Mouse (Mus musculus) midbrain, embryonic 10.5 days (tissue): ENCODE measurements around the gene 6030452D12Rik. TPM values are rescaled to one million over a fixed set of nuclear protein-coding genes. Genes with fewer than 3 reads are reported as not detected.

Experiments
- DNase-seq: peaks from one replicate; pipeline ENCODE4 v3.0.0-alpha.2; 2017; ENCODE audit warnings: low spot score
- H3K27ac ChIP-seq: fragments of 300-500 bp; sonication (generic); replicated peaks from 2 replicates; pipeline ENCODE4 v1.5.1; 2016; ENCODE audit warnings: mild to moderate bottlenecking
- H3K27me3 ChIP-seq: fragments of 300-500 bp; sonication (generic); 2 replicates; pipeline ENCODE4 v1.6.1; 2016; ENCODE audit warnings: low read depth, mild to moderate bottlenecking; ENCODE audit not compliant: poor library complexity, severe bottlenecking
- H3K36me3 ChIP-seq: fragments of 300-500 bp; sonication (generic); 2 replicates; pipeline ENCODE4 v1.6.1; 2016; ENCODE audit warnings: mild to moderate bottlenecking, moderate library complexity
- H3K4me1 ChIP-seq: fragments of 300-500 bp; sonication (generic); 2 replicates; pipeline ENCODE4 v1.6.1; 2016
- H3K4me3 ChIP-seq: fragments of 300-500 bp; sonication (generic); 2 replicates; pipeline ENCODE4 v1.5.1; 2016; ENCODE audit warnings: mild to moderate bottlenecking, moderate library complexity
- H3K9me3 ChIP-seq: fragments of 300-500 bp; sonication (generic); replicated peaks from 2 replicates; pipeline ENCODE4 v1.6.1; 2016; ENCODE audit warnings: mild to moderate bottlenecking
- WGBS: fragments of 180-500 bp; shearing (Covaris S2); methylation state at CpG from one replicate; pipeline ENCODE4 v1.1.7; 2016; 5-methylcytosine and 5-hydroxymethylcytosine counted together
- polyA plus RNA-seq: library from polyadenylated mRNA; unstranded; fragments of >200 nt; fragmentation: Nextera tagmentation; extraction: Ambion mirVana; gene quantifications from 2 replicates; pipeline ENCODE4 v1.2.1, GENCODE M21; 2016

The 6030452D12Rik gene
- not detected in 2 replicates for polyA plus RNA-seq

DNA sequence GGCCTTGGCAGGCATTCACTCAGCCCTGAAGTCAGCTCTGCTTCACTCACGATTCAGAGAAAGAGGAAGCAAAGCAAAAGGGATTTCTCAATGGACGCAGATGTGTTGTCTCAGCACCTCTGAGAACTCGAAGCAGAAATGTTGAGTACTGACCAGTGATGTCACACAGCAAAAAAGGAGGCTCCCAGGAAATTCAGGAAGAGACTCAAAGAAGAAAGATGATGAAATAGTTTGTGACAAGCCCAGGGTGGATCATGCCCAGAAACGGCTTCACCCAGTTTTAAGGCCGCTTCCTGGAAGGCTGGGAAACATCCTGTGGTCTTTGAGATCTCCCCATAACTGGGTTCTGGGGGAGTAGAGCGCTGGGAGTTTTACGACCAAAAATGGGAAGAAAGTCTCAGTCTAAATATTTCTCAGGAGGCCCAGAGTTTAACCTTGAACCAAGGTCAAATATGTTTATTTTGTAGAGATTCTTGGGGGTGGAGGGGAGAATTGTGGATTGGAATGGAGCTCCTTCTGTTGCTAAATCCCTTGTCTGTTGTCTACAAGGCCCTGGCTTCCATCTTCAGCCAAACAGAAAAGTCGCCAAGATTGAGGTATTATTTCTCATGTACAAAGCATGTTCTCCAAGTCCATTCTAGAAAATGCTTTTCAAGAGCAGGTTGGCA, at the start of gene 6030452D12Rik:
TSS of gene 6030452D12Rik (plus strand) at position 505 of the 668 bp plus-strand sequence.
- 88% methylated on average over 8 of the region's 8 CpGs for WGBS
- H3K9me3 ChIP-seq, result peaks cover 4% of the 10 kb centered on the region; the same call in 1 of the 2 replicates
- H3K4me3 ChIP-seq, result no peak within 1 kb of the TSS
- H3K27ac ChIP-seq, result no peak within 1 kb of the TSS
- no peak for DNase-seq
- no peaks in the 10 kb centered on the region for H3K4me1 ChIP-seq
- H3K27me3 ChIP-seq, result 0 out of 2 replicates have a peak, but pooled peaks cover under 1% of the 10 kb centered on the region
- H3K36me3 ChIP-seq, result no peaks in the 10 kb centered on the region

GRCm38 (mm10) chr8:106451301-106452085, 48.8 kb upstream of the 6030452D12Rik start:
- Histone ChIP-seq H3K9me3 (no peaks in the 10 kb centered on the region), H3K27ac (no peak overlapping the region), H3K27me3 (no peaks in the 10 kb centered on the region), H3K4me1 (no peaks in the 10 kb centered on the region), H3K36me3 (no peaks in the 10 kb centered on the region), H3K4me3 (no peak overlapping the region)
- 77% methylated on average over 6 of the region's 6 CpGs for WGBS
- DNase-seq, result no peak

DNA sequence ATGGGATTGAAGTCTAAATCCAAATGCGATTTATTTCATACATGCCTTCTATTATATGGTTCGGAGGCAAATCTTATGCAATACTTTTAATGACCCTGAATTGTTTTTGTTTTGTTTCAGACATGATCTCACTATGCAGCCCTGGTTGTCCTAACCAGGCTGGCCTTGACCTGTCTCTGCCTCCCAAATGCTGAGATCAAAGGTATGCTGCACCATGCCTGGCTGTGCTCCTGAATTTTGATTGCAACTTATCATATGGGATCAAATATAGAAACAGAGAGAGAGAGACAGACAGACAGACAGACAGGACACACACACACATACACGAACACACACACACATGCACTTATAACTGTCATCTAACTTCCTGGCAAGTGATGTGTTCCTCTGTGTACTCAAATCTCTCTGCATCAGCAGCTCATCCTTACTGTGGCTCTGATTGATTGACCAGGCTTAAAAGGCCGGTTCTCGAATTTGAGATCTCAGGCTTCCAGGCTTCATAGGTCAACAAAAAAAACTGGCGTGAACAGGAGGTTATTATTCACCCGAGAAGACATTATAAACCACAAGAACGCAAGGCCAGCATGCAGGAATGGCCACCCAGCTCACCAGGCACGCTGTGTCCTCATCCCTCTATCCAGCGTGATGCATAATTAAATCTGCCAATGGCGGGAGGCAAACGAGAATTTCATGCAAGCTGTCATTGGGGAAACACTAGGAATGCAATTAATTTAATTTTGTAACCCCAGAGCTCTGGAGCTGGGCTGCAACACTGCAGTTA, 47.4 kb upstream of the 6030452D12Rik start:
- Histone ChIP-seq H3K4me3 (no peak overlapping the region), H3K27me3 (no peaks in the 10 kb centered on the region), H3K9me3 (no peaks in the 10 kb centered on the region), H3K36me3 (no peaks in the 10 kb centered on the region), H3K4me1 (no peaks in the 10 kb centered on the region), H3K27ac (no peak overlapping the region)
- DNase-seq, result no peak
- 85% methylated on average over 12 of the region's 12 CpGs for WGBS

- Histone ChIP-seq H3K9me3 (no peaks in the 10 kb centered on the region), H3K4me1 (no peaks in the 10 kb centered on the region), H3K4me3 (no peak overlapping the region), H3K27me3 (no peaks in the 10 kb centered on the region), H3K27ac (no peak overlapping the region), H3K36me3 (no peaks in the 10 kb centered on the region)
- WGBS, result 72% methylated on average over 11 of the region's 11 CpGs
- DNase-seq, result no peak
Measured at GRCm38 (mm10) chr8:106454036-106454435, 46.3 kb upstream of the 6030452D12Rik start.

GRCm38 (mm10) chr8:106462131-106462530, 38.2 kb upstream of the 6030452D12Rik start:
- DNase-seq, result no peak
- H3K27me3 ChIP-seq, result no peaks in the 10 kb centered on the region
- peaks cover 11% of the 10 kb centered on the region for H3K4me1 ChIP-seq
- no peaks in the 10 kb centered on the region for H3K36me3 ChIP-seq
- WGBS, result 79% methylated on average over 5 of the region's 5 CpGs
- H3K4me3 ChIP-seq, result no peak overlapping the region
- no peaks in the 10 kb centered on the region for H3K9me3 ChIP-seq
- H3K27ac ChIP-seq, result no peak overlapping the region

DNA sequence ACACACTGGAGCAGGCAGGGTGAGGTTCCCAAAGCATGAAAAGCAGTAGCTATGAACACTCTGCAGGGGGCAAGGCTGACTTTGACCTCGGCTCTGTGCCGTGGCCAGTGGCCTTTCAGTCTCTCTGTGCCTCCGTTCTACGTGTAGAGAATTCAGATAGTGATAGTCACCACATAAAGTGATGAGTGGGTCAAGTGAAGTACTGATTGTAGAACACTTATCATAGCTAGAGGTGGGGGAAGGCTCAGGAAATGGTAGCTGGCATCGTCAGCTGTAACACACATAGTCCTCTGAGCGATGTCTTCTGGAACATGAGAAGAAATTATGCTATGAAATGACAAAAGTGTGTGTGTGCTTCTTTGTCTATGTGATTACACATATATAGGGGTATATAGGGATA, 36.5 kb upstream of the 6030452D12Rik start:
- H3K27ac ChIP-seq, result no peak overlapping the region
- H3K36me3 ChIP-seq, result no peaks in the 10 kb centered on the region
- H3K4me1 ChIP-seq, result peaks cover 11% of the 10 kb centered on the region
- no peaks in the 10 kb centered on the region for H3K27me3 ChIP-seq
- no peak overlapping the region for H3K4me3 ChIP-seq
- H3K9me3 ChIP-seq, result no peaks in the 10 kb centered on the region
- DNase-seq, result no peak
- WGBS, result 91% methylated on average over 6 of the region's 6 CpGs

DNA sequence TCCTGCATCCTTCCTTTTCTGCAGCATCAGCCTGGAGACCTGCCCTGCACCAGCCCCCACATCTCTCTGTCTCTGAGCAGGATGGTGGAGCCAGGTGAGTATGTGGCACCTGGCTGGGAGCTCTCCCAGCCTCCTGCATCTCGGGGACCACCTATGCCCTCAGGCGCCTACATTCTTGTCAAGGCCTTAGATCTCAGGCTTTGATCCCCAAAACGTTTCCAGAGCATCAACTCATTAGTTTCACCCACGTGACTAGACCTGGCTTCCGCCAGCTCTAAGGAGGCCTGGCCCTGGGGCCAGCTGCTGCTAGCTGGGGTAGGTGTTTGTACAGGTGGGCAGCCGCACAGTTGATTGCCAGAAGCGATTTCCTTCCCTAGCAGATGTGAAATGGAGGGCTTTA, 30.8 kb upstream of the 6030452D12Rik start:
- 64% methylated on average over 7 of the region's 7 CpGs for WGBS
- no peaks in the 10 kb centered on the region for H3K27me3 ChIP-seq
- no peak overlapping the region for H3K27ac ChIP-seq
- no peak for DNase-seq
- no peaks in the 10 kb centered on the region for H3K36me3 ChIP-seq
- H3K4me3 ChIP-seq, result no peak overlapping the region
- no peaks in the 10 kb centered on the region for H3K9me3 ChIP-seq
- no peaks in the 10 kb centered on the region for H3K4me1 ChIP-seq

GRCm38 (mm10) chr8:106474001-106474400, 26.3 kb upstream of the 6030452D12Rik start:
- Histone ChIP-seq H3K27ac (no peak overlapping the region), H3K4me1 (no peaks in the 10 kb centered on the region), H3K36me3 (no peaks in the 10 kb centered on the region), H3K27me3 (no peaks in the 10 kb centered on the region), H3K4me3 (no peak overlapping the region), H3K9me3 (no peaks in the 10 kb centered on the region)
- no peak for DNase-seq
- WGBS, result 90% methylated on average over 5 of the region's 5 CpGs

DNA sequence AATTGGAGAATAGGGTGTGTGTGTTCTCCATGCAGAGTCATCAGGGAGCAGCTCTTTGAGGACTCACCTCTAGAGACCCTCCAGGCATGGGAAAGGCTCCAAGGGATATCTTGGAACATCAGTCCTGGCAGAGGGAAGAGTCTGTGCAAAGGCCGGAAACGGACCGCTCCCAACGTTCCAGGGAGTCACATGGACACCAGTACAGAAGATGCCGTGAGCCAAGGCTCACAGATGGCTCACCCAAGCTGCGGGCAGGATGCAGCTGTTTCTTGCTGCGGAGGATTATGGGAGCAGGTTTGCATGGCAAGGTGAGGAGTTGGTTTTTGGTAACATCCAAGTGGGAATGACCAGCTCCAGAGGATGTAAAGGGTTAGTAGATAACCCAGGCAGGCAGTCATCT, 3.9 kb downstream of the 6030452D12Rik start:
- no peak overlapping the region for H3K4me3 ChIP-seq
- no peak for DNase-seq
- peaks cover 42% of the 10 kb centered on the region for H3K27me3 ChIP-seq
- H3K9me3 ChIP-seq, result no peaks in the 10 kb centered on the region
- H3K4me1 ChIP-seq, result peaks cover 18% of the 10 kb centered on the region
- H3K36me3 ChIP-seq, result no peaks in the 10 kb centered on the region
- WGBS, result 93% methylated on average over 7 of the region's 7 CpGs
- no peak overlapping the region for H3K27ac ChIP-seq

- no peak for DNase-seq
- Histone ChIP-seq H3K27me3 (peaks cover 54% of the 10 kb centered on the region), H3K4me3 (no peak overlapping the region), H3K36me3 (no peaks in the 10 kb centered on the region), H3K27ac (no peak overlapping the region), H3K4me1 (peaks cover 23% of the 10 kb centered on the region), H3K9me3 (no peaks in the 10 kb centered on the region)
- 71% methylated on average over 10 of the region's 10 CpGs for WGBS
Measured at GRCm38 (mm10) chr8:106505328-106505965, 5.1 kb downstream of the 6030452D12Rik start.

- Histone ChIP-seq H3K27ac (no peak overlapping the region), H3K27me3 (peaks cover 60% of the 10 kb centered on the region), H3K4me1 (peaks cover 30% of the 10 kb centered on the region), H3K4me3 (no peak overlapping the region), H3K36me3 (no peaks in the 10 kb centered on the region), H3K9me3 (no peaks in the 10 kb centered on the region)
- WGBS, result 91% methylated on average over 1 of the region's 1 CpGs
- DNase-seq, result no peak
Measured at GRCm38 (mm10) chr8:106506106-106506505, 5.8 kb downstream of the 6030452D12Rik start.

DNA sequence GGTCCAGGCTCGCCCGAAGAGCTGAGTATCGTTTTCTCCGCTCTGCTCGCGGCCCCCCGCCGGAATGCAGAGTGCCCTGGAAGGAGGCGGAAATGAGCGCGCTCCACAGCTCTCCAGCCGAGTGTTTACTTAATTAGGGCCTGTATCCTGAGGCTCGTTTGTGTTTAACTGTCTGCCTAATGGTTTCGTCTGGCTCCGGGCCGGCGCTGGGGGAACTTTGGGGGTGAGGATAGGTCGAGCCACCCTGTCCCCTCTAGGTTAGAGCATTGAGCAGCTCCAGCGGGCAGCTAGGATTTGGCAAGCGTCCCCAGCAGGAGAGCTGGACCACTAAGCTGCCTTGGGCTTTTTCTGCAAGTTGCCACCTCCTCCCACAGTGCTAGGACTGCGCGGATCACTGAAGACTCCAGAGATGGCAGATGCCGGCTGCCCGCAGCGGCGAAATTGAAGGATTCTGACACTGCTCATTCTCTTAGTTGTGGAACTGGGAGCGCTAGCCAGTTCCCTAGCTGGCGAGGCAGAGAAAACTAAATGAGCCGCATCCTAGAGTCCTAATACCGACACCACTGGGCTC, 7.5 kb downstream of the 6030452D12Rik start:
- Histone ChIP-seq H3K9me3 (no peaks in the 10 kb centered on the region), H3K27me3 (peaks cover 78% of the 10 kb centered on the region), H3K4me3 (peak overlapping the region; percentile 58), H3K27ac (peak overlapping the region; percentile 53), H3K36me3 (no peaks in the 10 kb centered on the region), H3K4me1 (peaks cover 42% of the 10 kb centered on the region)
- peak; percentile 63 for DNase-seq
- under 1% methylated on average over 30 of the region's 30 CpGs for WGBS
